Mouse (Mus musculus): ENCODE data around the gene Serpine1. TPM values are rescaled to one million over a fixed set of nuclear protein-coding genes. Genes with fewer than 3 reads are reported as not detected.

The Serpine1 gene
- polyA plus RNA-seq, 1 experiment from 2014 or later, result 0.48 TPM

DNA sequence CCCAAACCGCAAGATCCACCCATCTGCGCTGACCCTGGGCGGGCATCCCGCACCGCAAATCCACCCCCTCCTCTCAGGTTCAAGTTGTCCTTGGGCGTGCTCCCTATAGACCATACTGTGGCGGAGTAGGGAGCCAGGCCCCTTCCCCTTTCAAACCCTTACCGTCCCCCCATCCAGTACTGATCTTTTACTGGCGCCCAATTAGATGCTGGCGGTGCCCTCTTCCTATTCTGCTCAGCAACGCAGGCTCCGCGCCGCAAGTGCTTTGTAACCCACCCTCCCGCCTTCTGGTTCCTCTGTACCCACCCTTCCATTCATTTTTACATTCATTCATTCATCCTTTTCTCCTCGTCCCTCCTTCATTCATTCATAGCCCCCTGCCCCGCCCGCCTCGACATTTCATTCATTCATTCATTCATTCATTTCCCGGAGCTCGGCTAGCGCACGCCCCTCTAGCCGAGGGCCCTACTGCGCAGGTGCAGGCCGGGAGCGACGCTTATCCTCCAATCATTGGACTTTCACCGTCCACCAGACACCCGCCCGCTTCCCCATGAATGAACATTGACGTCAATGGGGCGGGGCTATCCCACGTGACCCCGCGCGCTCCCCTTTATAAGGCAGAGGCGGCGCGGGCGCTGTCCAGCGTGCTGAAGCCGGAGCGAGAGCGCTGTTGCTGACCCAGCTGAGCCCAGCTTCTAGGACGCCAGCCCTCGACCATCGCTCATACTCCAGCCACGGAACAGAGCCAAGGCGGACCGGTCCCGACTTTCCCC lies 42.2 kb downstream of the Serpine1 start:
- H3K27ac ChIP-seq, result no peak overlapping the region

DNA sequence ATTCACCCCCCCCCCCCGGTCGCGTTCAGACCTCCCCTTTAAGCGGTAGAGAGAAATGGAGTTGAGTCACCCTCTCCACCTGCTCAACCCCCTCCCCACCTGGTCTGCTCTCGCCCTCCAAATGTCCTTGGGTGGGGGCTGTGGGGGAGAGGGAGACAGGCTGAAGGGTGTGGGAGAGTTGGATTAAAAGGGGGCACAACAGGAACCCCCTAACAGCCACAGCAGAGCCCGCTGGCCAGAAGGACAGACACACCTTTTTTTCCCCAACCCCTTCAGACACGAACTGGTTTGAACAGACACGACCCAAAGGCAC lies 42.8 kb downstream of the Serpine1 start:
- Histone ChIP-seq H3K27me3 (peaks cover 84% of the 10 kb centered on the region), H3K27ac (no peak overlapping the region), H3K9me3 (replicated peaks) (no peaks in the 10 kb centered on the region), H3K36me3 (no peaks in the 10 kb centered on the region), H3K4me2 (peak overlapping the region; percentile 61), H3K4me3 (replicated peaks) (peak overlapping the region; percentile 40), H3K4me1 (peaks cover 59% of the 10 kb centered on the region), H3K9ac (no peak overlapping the region)
- under 1% methylated on average over 8 of the region's 8 CpGs for WGBS
- ATAC-seq (replicated peaks; ENCODE audit: low FRiP score), result no peak

More for the DNA sequence above, 42.2 kb downstream of the Serpine1 start:
- peak; percentile 69 for ATAC-seq (replicated peaks; ENCODE audit: low FRiP score)
- under 1% methylated on average over 52 of the region's 52 CpGs for WGBS
- peak overlapping the region; percentile 61 for H3K4me2 ChIP-seq
- peak overlapping the region; percentile 40 for H3K4me3 ChIP-seq (replicated peaks)
- no peaks in the 10 kb centered on the region for H3K36me3 ChIP-seq
- H3K4me1 ChIP-seq, result peaks cover 57% of the 10 kb centered on the region
- peaks cover 78% of the 10 kb centered on the region for H3K27me3 ChIP-seq
- no peaks in the 10 kb centered on the region for H3K9me3 ChIP-seq (replicated peaks)
- no peak overlapping the region for H3K9ac ChIP-seq

DNA sequence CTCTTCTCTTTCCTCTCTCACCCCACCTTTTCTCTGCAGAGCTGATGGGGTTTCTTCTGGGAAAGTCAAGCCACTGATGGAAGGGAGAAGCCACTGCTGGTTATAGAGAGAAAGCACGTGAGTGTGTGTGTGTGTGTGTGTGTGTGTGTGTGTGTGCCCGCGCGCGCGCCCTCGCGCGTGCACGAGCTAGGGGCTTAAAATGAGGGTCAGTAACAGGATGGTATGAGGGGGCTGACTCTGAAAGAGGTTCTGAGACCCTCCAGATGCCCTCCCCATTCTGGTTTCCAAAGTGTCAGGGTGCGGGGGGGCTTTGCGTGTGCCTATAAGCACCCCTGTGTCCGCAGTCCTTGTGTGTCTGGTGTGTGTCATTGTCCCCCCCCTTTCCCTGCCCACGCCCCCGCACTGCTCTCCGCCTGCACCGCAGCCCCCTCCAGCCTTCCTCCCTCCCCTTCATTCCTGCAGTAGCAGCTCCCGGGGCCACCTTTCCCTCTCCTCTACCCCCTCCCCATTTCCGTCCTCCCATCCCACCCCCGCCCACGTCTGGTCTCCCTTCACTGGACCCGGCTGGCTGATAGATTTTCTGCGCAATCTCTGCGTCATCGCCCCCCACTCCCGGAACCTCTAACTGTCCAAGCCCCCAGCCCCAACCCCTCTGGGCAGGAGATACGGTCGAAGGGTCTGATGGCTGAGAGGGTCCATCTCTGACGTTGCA lies 43.4 kb downstream of the Serpine1 start:
- no peaks in the 10 kb centered on the region for H3K9me3 ChIP-seq (replicated peaks)
- H3K4me1 ChIP-seq, result peaks cover 59% of the 10 kb centered on the region
- 2% methylated on average over 28 of the region's 29 CpGs for WGBS
- H3K27ac ChIP-seq, result no peak overlapping the region
- peak overlapping the region; percentile 61 for H3K4me2 ChIP-seq
- no peak overlapping the region for H3K4me3 ChIP-seq (replicated peaks)
- no peaks in the 10 kb centered on the region for H3K36me3 ChIP-seq
- no peak for ATAC-seq (replicated peaks; ENCODE audit: low FRiP score)
- no peak overlapping the region for H3K9ac ChIP-seq
- H3K27me3 ChIP-seq, result peaks cover 89% of the 10 kb centered on the region

DNA sequence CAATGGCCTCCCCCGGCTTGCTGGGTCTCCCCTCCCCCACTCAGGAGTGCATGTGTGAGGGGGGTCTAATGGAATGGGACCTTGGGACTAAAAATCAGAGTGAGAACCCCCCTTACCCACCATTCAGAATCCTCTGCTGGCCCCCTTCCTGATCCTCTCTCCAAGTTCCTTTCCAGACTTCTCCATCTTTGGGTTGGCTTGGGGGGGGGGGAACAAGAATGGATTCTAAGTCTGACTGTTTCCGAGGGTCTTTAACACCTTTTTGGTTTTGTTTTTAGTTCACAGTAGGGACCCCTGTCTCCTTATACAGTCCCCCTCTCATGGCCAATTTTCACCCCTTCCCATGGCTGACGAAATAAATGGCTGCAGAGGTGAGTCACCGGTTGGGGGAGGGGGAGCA lies 46.0 kb downstream of the Serpine1 start, which contains the start of gene Vgf:
TSS of gene Vgf (plus strand) at position 301 of the 400 bp plus-strand sequence.
- Histone ChIP-seq H3K27me3 (peaks cover 72% of the 10 kb centered on the region), H3K9me3 (replicated peaks) (no peaks in the 10 kb centered on the region), H3K36me3 (no peaks in the 10 kb centered on the region), H3K27ac (no peak within 1 kb of the TSS), H3K4me2 (peak within 1 kb of the TSS; percentile 43), H3K4me3 (replicated peaks) (no peak within 1 kb of the TSS), H3K4me1 (peaks cover 37% of the 10 kb centered on the region), H3K9ac (no peak within 1 kb of the TSS)
- no peak for ATAC-seq (replicated peaks; ENCODE audit: low FRiP score)
- WGBS, result 32% methylated on average over 4 of the region's 4 CpGs

DNA sequence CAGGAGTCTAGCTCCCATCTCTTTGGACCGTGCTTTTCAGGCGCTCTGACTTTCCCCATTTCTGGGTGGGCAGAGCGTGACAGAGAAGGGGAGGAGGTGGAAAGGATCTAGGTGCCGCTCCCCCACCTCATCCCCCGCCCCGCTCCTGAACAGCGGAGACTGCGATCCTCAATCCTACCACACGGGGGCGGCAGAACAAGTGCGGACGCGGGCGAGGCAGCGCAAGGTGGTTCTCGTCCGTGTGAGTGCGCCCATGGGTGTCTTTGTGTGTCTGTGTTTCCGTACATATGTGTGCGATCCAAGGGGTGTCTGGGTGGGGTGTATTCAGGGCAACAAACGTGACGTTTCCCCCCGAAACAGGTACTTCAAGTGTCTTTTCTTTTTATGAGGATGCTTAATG lies 46.9 kb downstream of the Serpine1 start:
- WGBS, result under 1% methylated on average over 23 of the region's 23 CpGs
- Histone ChIP-seq H3K4me1 (peaks cover 27% of the 10 kb centered on the region), H3K36me3 (no peaks in the 10 kb centered on the region), H3K9ac (no peak overlapping the region), H3K9me3 (replicated peaks) (no peaks in the 10 kb centered on the region), H3K4me3 (replicated peaks) (no peak overlapping the region), H3K4me2 (peak overlapping the region; percentile 43), H3K27ac (no peak overlapping the region), H3K27me3 (peaks cover 62% of the 10 kb centered on the region)
- no peak for ATAC-seq (replicated peaks; ENCODE audit: low FRiP score)

DNA sequence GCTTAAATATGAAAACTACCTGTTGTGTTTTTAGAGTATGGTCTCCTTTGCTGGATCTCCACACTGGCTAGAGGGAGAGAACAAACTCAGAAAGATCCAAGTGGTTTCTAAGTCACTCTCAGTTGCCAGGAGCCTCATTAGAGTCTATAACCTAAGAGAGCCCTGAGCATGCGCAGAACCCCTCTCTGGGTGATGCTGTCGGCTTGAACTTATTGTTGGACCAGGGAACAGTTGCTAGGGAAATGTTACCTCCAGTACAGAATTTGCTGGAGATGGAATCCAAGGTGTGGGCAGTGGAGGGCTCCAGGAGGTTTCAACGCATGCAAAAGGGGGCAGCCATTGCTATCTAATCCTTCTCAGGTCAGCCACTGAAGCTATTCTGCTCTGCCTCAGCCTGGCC lies 47.8 kb downstream of the Serpine1 start:
- Histone ChIP-seq H3K27me3 (peaks cover 55% of the 10 kb centered on the region), H3K9ac (no peak overlapping the region), H3K4me2 (no peak overlapping the region), H3K36me3 (no peaks in the 10 kb centered on the region), H3K4me3 (replicated peaks) (no peak overlapping the region), H3K9me3 (replicated peaks) (no peaks in the 10 kb centered on the region), H3K27ac (no peak overlapping the region), H3K4me1 (peaks cover 19% of the 10 kb centered on the region)
- WGBS, result 52% methylated on average over 3 of the region's 3 CpGs
- no peak for ATAC-seq (replicated peaks; ENCODE audit: low FRiP score)

DNA sequence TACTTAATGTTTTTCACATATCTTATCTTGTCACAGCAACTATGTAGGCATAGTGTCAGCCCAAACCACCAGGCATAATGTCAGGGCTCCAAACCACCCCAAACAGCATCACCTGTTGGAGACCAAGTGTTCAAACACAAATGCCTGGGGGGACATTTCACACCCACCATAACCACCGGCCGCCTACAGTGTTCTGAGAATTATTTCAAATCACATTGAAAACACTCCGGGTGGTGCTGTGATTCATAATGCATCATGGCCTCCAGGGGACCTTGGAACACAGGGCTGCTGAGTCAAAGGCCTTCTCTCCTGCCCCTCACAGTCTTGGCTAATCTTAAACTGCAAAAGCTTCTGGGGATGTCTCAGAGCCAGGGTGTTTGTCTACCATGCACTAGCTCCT lies 56.2 kb downstream of the Serpine1 start:
- no peak for ATAC-seq (replicated peaks; ENCODE audit: low FRiP score)
- H3K27me3 ChIP-seq, result no peaks in the 10 kb centered on the region
- no peaks in the 10 kb centered on the region for H3K36me3 ChIP-seq
- WGBS, result 88% methylated on average over 3 of the region's 3 CpGs
- no peaks in the 10 kb centered on the region for H3K4me1 ChIP-seq
- no peaks in the 10 kb centered on the region for H3K9me3 ChIP-seq (replicated peaks)
- no peak overlapping the region for H3K27ac ChIP-seq
- H3K9ac ChIP-seq, result no peak overlapping the region
- no peak overlapping the region for H3K4me2 ChIP-seq
- no peak overlapping the region for H3K4me3 ChIP-seq (replicated peaks)

DNA sequence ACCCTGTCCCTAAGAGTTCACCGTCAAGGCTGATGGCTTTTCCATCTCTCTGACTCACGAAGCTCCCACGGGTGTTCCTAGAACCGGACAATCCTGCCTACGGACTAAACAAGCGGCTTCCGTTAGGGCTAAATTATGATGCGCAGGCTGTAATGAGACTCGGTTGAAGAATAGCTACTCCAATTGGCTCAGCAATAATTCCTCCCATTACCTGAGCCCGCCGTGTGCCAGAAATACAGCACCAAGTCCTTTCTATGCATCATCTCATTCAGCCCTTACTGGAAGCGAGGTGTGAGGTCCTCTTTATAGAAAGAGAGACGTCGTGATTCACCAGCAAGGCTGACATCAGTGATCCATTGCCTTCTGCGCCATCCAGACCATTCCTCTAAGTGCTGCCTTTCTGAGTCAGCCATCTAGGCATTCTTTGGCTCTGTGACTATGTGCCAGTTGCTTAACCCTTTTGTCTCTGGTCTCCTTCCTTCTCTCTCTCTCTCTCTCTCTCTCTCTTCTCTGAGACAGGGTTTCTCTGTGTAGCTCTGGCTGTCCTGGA lies 59.6 kb downstream of the Serpine1 start:
- no peaks in the 10 kb centered on the region for H3K9me3 ChIP-seq (replicated peaks)
- no peaks in the 10 kb centered on the region for H3K27me3 ChIP-seq
- WGBS, result 71% methylated on average over 15 of the region's 15 CpGs
- no peaks in the 10 kb centered on the region for H3K4me1 ChIP-seq
- H3K36me3 ChIP-seq, result no peaks in the 10 kb centered on the region
- no peak overlapping the region for H3K27ac ChIP-seq
- H3K4me3 ChIP-seq (replicated peaks), result no peak overlapping the region
- no peak for ATAC-seq (replicated peaks; ENCODE audit: low FRiP score)
- H3K4me2 ChIP-seq, result no peak overlapping the region
- no peak overlapping the region for H3K9ac ChIP-seq

Other genes with a start within 250 kb of the Serpine1 start
- 51.1 and 62.5 TPM in 2 replicates for gene Col26a1, start 189.1 kb downstream of the Serpine1 start, polyA plus RNA-seq (2015; fragmentation: Nextera tagmentation; extraction: Ambion mirVana)
- gene Ift22, start 164.1 kb downstream of the Serpine1 start, polyA plus RNA-seq (2015; fragmentation: Nextera tagmentation; extraction: Ambion mirVana), result 74.0 and 78.8 TPM in 2 replicates
- gene Fis1, start 119.0 kb downstream of the Serpine1 start, polyA plus RNA-seq (2015; fragmentation: Nextera tagmentation; extraction: Ambion mirVana), result 284 and 294 TPM in 2 replicates
- 3.0 and 4.1 TPM in 2 replicates for gene Cldn15, start 105.7 kb downstream of the Serpine1 start, polyA plus RNA-seq (2015; fragmentation: Nextera tagmentation; extraction: Ambion mirVana)
- 42.9 and 52.5 TPM in 2 replicates for gene Plod3, start 85.2 kb downstream of the Serpine1 start, polyA plus RNA-seq (2015; fragmentation: Nextera tagmentation; extraction: Ambion mirVana)
- gene Znhit1, start 84.2 kb downstream of the Serpine1 start, polyA plus RNA-seq (2015; fragmentation: Nextera tagmentation; extraction: Ambion mirVana), result 86.4 and 102 TPM in 2 replicates
- gene Vgf, start 45.9 kb downstream of the Serpine1 start, polyA plus RNA-seq (2015; fragmentation: Nextera tagmentation; extraction: Ambion mirVana), result 0.10 and 0.55 TPM in 2 replicates
- 181 and 194 TPM in 2 replicates for gene Ap1s1, start 26.1 kb downstream of the Serpine1 start, polyA plus RNA-seq (2015; fragmentation: Nextera tagmentation; extraction: Ambion mirVana)
- 7.9 and 9.0 TPM in 2 replicates for gene Trim56, start 43.9 kb upstream of the Serpine1 start, polyA plus RNA-seq (2015; fragmentation: Nextera tagmentation; extraction: Ambion mirVana)
- 0.09 TPM in 1 of 2 replicates, not detected in the other for gene Muc3, start 77.1 kb upstream of the Serpine1 start, polyA plus RNA-seq (2015; fragmentation: Nextera tagmentation; extraction: Ambion mirVana)
- 0.33 and 0.34 TPM in 2 replicates for gene Muc3a, start 140.1 kb upstream of the Serpine1 start, polyA plus RNA-seq (2015; fragmentation: Nextera tagmentation; extraction: Ambion mirVana)
- gene Ache, start 215.3 kb upstream of the Serpine1 start, polyA plus RNA-seq (2015; fragmentation: Nextera tagmentation; extraction: Ambion mirVana), result 2.7 and 3.6 TPM in 2 replicates
- 5.9 and 7.3 TPM in 2 replicates for gene Ufsp1, start 222.4 kb upstream of the Serpine1 start, polyA plus RNA-seq (2015; fragmentation: Nextera tagmentation; extraction: Ambion mirVana)
- gene Srrt, start 235.4 kb upstream of the Serpine1 start, polyA plus RNA-seq (2015; fragmentation: Nextera tagmentation; extraction: Ambion mirVana), result 141 and 158 TPM in 2 replicates
- 77.9 and 87.5 TPM in 2 replicates for gene Trip6, start 242.1 kb upstream of the Serpine1 start, polyA plus RNA-seq (2015; fragmentation: Nextera tagmentation; extraction: Ambion mirVana)

Measured in kidney, embryonic 15.5 days (tissue).